Mouse (Mus musculus): ENCODE measurements at regions not wholly inside any gene's neighbourhood (a gene's known extent, or its start where the extent isn't known, plus 50 kb on each side); places are given as distances from the start of the nearest gene placed in this dataset.

DNA sequence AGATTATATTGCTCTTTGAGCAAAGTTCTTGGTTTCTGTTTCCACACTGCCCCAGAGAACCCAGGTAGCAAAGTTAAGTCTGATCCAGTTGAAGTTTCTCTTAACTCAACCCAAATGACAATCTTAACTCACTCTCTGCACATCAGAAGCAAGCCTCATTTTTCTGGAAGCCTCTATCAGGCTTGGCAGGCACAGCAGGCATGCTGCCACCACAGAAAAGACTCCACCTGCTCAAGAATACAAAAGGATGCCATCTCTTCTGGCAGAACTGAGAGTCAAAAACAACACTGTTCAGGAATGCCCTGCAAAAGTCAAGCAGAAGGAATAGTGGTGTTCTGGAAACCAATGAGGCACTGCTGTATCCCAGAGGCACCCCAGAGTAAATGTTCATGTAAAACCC lies 187.7 kb upstream of the Gm26657 start:
- Histone ChIP-seq H3K27ac (replicated peaks; ENCODE audit: low read depth, low read length) (no peak overlapping the region), H3K9ac (replicated peaks; ENCODE audit: low read length) (no peak overlapping the region), H3K27me3 (ENCODE audit: control insufficient read depth, insufficient read depth, low read length) (no peaks in the 10 kb centered on the region), H3K4me3 (replicated peaks; ENCODE audit: low read depth, low read length) (no peak overlapping the region), H3K4me2 (ENCODE audit: low read length) (no peak overlapping the region), H3K36me3 (ENCODE audit: control insufficient read depth, insufficient read depth, low read length) (no peaks in the 10 kb centered on the region), H3K9me3 (ENCODE audit: control insufficient read depth, low read length) (no peaks in the 10 kb centered on the region), H3K4me1 (ENCODE audit: control insufficient read depth, insufficient read depth, low read length) (no peaks in the 10 kb centered on the region)
- no peak for ATAC-seq (ENCODE audit: low FRiP score, low TSS enrichment)
- no peak for DNase-seq

- WGBS: 89% methylated on average over 9 of the region's 9 CpGs
- DNase-seq: no peak
Measured at GRCm38 (mm10) chr4:56533344-56533985, 206.4 kb upstream of the Gm26657 start.

DNA sequence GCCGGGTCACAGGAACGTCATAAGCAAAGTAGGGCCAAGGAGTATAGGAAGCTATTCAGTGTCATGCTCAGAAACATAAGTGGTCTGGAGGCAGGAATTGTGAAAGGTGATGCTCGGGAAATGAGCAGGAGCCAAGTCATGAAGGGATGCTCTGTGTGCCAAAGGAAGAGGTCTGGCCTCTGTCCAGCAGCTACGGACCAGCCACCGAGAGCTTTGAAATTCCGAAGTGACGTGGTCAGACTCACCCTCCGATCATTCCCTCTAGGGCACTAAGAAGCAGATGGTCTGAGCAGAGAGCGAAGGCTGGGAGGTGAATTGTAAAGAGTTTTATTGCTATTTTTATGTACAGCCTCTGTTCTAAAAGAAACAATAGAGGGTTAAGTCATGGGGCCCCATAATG lies 206.9 kb upstream of the Gm26657 start:
- Histone ChIP-seq H3K9me3 (ENCODE audit: control insufficient read depth, low read length) (no peaks in the 10 kb centered on the region), H3K36me3 (ENCODE audit: control insufficient read depth, insufficient read depth, low read length) (no peaks in the 10 kb centered on the region), H3K9ac (replicated peaks; ENCODE audit: low read length) (no peak overlapping the region), H3K4me1 (ENCODE audit: control insufficient read depth, insufficient read depth, low read length) (no peaks in the 10 kb centered on the region), H3K27me3 (ENCODE audit: control insufficient read depth, insufficient read depth, low read length) (no peaks in the 10 kb centered on the region), H3K4me3 (replicated peaks; ENCODE audit: low read depth, low read length) (no peak overlapping the region), H3K27ac (replicated peaks; ENCODE audit: low read depth, low read length) (no peak overlapping the region), H3K4me2 (ENCODE audit: low read length) (no peak overlapping the region)
- ATAC-seq (ENCODE audit: low FRiP score, low TSS enrichment): no peak
- no peak for DNase-seq
- WGBS: 89% methylated on average over 9 of the region's 9 CpGs

More at GRCm38 (mm10) chr4:56533344-56533985, 206.4 kb upstream of the Gm26657 start:
- no peak overlapping the region for H3K9ac ChIP-seq (replicated peaks; ENCODE audit: low read length)
- H3K4me2 ChIP-seq (ENCODE audit: low read length): no peak overlapping the region
- H3K9me3 ChIP-seq (ENCODE audit: control insufficient read depth, low read length): no peaks in the 10 kb centered on the region
- ATAC-seq (ENCODE audit: low FRiP score, low TSS enrichment): no peak
- no peaks in the 10 kb centered on the region for H3K36me3 ChIP-seq (ENCODE audit: control insufficient read depth, insufficient read depth, low read length)
- no peak overlapping the region for H3K27ac ChIP-seq (replicated peaks; ENCODE audit: low read depth, low read length)
- no peak overlapping the region for H3K4me3 ChIP-seq (replicated peaks; ENCODE audit: low read depth, low read length)
- H3K27me3 ChIP-seq (ENCODE audit: control insufficient read depth, insufficient read depth, low read length): no peaks in the 10 kb centered on the region
- no peaks in the 10 kb centered on the region for H3K4me1 ChIP-seq (ENCODE audit: control insufficient read depth, insufficient read depth, low read length)

DNA sequence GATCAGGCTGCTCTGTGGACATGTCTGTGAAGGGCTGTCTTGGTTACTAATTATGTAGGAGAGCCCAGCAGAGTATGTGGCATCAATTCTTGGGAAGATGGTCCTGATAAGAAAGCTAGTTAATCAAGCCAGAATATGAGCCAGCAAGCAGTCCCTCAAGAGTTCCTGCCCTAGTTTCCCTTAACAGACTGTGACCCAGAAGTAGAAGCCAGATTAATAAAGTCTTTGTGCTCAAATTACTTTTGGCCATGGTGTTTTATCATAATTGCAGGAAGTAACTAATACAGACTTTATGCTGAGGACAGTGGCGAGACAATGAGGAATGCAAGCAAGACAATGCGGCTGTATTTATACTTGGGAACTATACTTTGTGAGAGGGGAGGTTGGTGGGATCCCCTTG lies 211.3 kb upstream of the Gm26657 start:
- no peak for DNase-seq
- Histone ChIP-seq H3K36me3 (ENCODE audit: control insufficient read depth, insufficient read depth, low read length) (no peaks in the 10 kb centered on the region), H3K27me3 (ENCODE audit: control insufficient read depth, insufficient read depth, low read length) (no peaks in the 10 kb centered on the region), H3K27ac (replicated peaks; ENCODE audit: low read depth, low read length) (no peak overlapping the region), H3K9ac (replicated peaks; ENCODE audit: low read length) (no peak overlapping the region), H3K4me3 (replicated peaks; ENCODE audit: low read depth, low read length) (no peak overlapping the region), H3K4me2 (ENCODE audit: low read length) (no peak overlapping the region), H3K4me1 (ENCODE audit: control insufficient read depth, insufficient read depth, low read length) (no peaks in the 10 kb centered on the region), H3K9me3 (ENCODE audit: control insufficient read depth, low read length) (no peaks in the 10 kb centered on the region)
- ATAC-seq (ENCODE audit: low FRiP score, low TSS enrichment): no peak
- WGBS: 92% methylated on average over 2 of the region's 2 CpGs

DNA sequence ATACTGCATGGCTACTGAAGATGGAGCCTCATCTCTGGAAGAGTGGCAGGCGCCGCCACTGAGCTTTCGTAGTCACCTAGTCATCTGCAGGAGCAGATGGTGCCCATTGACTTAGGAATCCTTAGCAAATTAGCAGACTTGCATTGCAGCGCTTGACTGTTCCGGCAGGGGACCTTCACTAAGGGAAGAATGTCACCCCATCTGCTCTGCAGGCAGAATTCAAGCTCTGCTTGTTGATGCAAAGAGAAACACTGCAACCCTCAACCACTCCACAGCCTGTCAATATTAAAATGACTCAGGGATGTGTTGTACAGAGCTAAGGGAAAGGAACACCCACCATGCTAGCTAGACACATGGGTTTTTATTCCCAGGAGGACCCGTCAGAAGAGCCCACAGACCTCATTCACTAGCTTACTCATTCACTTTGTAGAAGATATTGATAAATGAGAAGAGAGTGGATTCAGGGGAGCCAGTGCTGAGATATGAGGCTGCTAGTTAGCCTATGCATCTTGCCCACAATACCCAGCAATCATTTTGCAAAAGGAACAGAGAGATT lies 215.4 kb upstream of the Gm26657 start:
- Histone ChIP-seq H3K4me3 (replicated peaks; ENCODE audit: low read depth, low read length) (no peak overlapping the region), H3K27me3 (ENCODE audit: control insufficient read depth, insufficient read depth, low read length) (no peaks in the 10 kb centered on the region), H3K9me3 (ENCODE audit: control insufficient read depth, low read length) (no peaks in the 10 kb centered on the region), H3K27ac (replicated peaks; ENCODE audit: low read depth, low read length) (no peak overlapping the region), H3K9ac (replicated peaks; ENCODE audit: low read length) (no peak overlapping the region), H3K4me1 (ENCODE audit: control insufficient read depth, insufficient read depth, low read length) (no peaks in the 10 kb centered on the region), H3K36me3 (ENCODE audit: control insufficient read depth, insufficient read depth, low read length) (no peaks in the 10 kb centered on the region), H3K4me2 (ENCODE audit: low read length) (no peak overlapping the region)
- no peak for ATAC-seq (ENCODE audit: low FRiP score, low TSS enrichment)
- 88% methylated on average over 6 of the region's 6 CpGs for WGBS
- no peak for DNase-seq

DNA sequence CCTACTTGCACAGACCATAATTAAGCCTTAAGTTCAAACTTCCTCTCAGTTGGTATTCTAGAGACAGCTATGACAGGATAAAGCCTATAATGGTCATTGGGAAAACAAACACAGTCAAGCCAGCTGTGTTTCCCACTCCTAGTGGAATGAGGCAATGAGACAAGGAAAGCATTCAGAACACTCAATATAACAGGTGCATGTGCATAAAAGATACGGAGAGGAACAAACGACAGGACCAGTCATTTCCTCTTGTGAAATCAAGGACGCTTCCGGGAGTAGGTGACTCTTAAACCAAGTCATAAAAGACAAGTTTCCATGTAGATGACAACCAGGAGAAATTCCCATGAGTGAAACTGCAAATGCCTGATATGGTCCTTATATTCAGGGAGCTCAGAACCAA lies 232.1 kb upstream of the Gm26657 start:
- WGBS: 92% methylated on average over 4 of the region's 4 CpGs

DNA sequence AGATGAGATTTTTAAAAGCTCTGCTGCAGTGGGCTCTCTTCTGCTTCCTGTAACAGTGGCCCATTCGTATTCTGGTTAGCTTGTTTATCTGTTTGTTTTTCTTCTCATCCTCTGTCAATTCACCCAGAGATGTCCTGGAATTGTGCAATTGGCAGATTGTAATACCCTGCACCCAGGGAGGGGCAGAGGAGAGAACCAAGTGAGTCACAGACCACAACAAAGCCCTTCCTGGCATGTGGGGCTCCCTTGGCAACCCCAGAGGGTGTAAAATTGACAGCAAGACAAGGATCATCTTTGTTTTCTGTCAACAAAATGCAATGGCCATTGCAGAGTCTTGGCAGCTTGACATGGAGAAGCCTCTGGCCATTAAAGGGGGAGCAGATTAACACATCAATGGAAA lies 233.1 kb upstream of the Gm26657 start:
- no peak overlapping the region for H3K4me2 ChIP-seq (ENCODE audit: low read length)
- 81% methylated on average over 1 of the region's 1 CpGs for WGBS
- H3K9me3 ChIP-seq (ENCODE audit: control insufficient read depth, low read length): no peaks in the 10 kb centered on the region
- H3K27ac ChIP-seq (replicated peaks; ENCODE audit: low read depth, low read length): no peak overlapping the region
- no peak overlapping the region for H3K4me3 ChIP-seq (replicated peaks; ENCODE audit: low read depth, low read length)
- H3K27me3 ChIP-seq (ENCODE audit: control insufficient read depth, insufficient read depth, low read length): no peaks in the 10 kb centered on the region
- ATAC-seq (ENCODE audit: low FRiP score, low TSS enrichment) (no peak), DNase-seq (no peak)
- no peaks in the 10 kb centered on the region for H3K4me1 ChIP-seq (ENCODE audit: control insufficient read depth, insufficient read depth, low read length)
- no peaks in the 10 kb centered on the region for H3K36me3 ChIP-seq (ENCODE audit: control insufficient read depth, insufficient read depth, low read length)
- H3K9ac ChIP-seq (replicated peaks; ENCODE audit: low read length): no peak overlapping the region

More for the DNA sequence above, 232.1 kb upstream of the Gm26657 start:
- no peaks in the 10 kb centered on the region for H3K9me3 ChIP-seq (ENCODE audit: control insufficient read depth, low read length)
- no peak overlapping the region for H3K4me3 ChIP-seq (replicated peaks; ENCODE audit: low read depth, low read length)
- no peaks in the 10 kb centered on the region for H3K36me3 ChIP-seq (ENCODE audit: control insufficient read depth, insufficient read depth, low read length)
- H3K4me2 ChIP-seq (ENCODE audit: low read length): no peak overlapping the region
- H3K4me1 ChIP-seq (ENCODE audit: control insufficient read depth, insufficient read depth, low read length): no peaks in the 10 kb centered on the region
- no peak overlapping the region for H3K9ac ChIP-seq (replicated peaks; ENCODE audit: low read length)
- H3K27ac ChIP-seq (replicated peaks; ENCODE audit: low read depth, low read length): no peak overlapping the region
- DNase-seq (no peak), ATAC-seq (ENCODE audit: low FRiP score, low TSS enrichment) (no peak)
- no peaks in the 10 kb centered on the region for H3K27me3 ChIP-seq (ENCODE audit: control insufficient read depth, insufficient read depth, low read length)

- no peak overlapping the region for H3K9ac ChIP-seq (replicated peaks; ENCODE audit: low read length)
- no peak for DNase-seq
- H3K27ac ChIP-seq (replicated peaks; ENCODE audit: low read depth, low read length): no peak overlapping the region
- H3K27me3 ChIP-seq (ENCODE audit: control insufficient read depth, insufficient read depth, low read length): no peaks in the 10 kb centered on the region
- no peaks in the 10 kb centered on the region for H3K4me1 ChIP-seq (ENCODE audit: control insufficient read depth, insufficient read depth, low read length)
- H3K4me3 ChIP-seq (replicated peaks; ENCODE audit: low read depth, low read length): no peak overlapping the region
- no peak overlapping the region for H3K4me2 ChIP-seq (ENCODE audit: low read length)
- WGBS: 85% methylated on average over 1 of the region's 1 CpGs
- no peaks in the 10 kb centered on the region for H3K9me3 ChIP-seq (ENCODE audit: control insufficient read depth, low read length)
- ATAC-seq (ENCODE audit: low FRiP score, low TSS enrichment): no peak
- no peaks in the 10 kb centered on the region for H3K36me3 ChIP-seq (ENCODE audit: control insufficient read depth, insufficient read depth, low read length)
Measured at GRCm38 (mm10) chr4:56506067-56506466, 233.8 kb upstream of the Gm26657 start.

- peak overlapping the region; percentile 34 for H3K4me2 ChIP-seq (ENCODE audit: low read length)
- WGBS: 29% methylated on average over 16 of the region's 16 CpGs
- DNase-seq (peak; percentile 94), ATAC-seq (ENCODE audit: low FRiP score, low TSS enrichment) (peak; percentile 87)
- H3K27ac ChIP-seq (replicated peaks; ENCODE audit: low read depth, low read length): no peak overlapping the region
- no peak overlapping the region for H3K4me3 ChIP-seq (replicated peaks; ENCODE audit: low read depth, low read length)
- peak overlapping the region; percentile 29; the same call in 1 of the 2 replicates for H3K9ac ChIP-seq (replicated peaks; ENCODE audit: low read length)
- H3K36me3 ChIP-seq (ENCODE audit: control insufficient read depth, insufficient read depth, low read length): no peaks in the 10 kb centered on the region
- H3K9me3 ChIP-seq (ENCODE audit: control insufficient read depth, low read length): no peaks in the 10 kb centered on the region
- no peaks in the 10 kb centered on the region for H3K27me3 ChIP-seq (ENCODE audit: control insufficient read depth, insufficient read depth, low read length)
- 0 out of 2 replicates have a peak, but pooled peaks cover 4% of the 10 kb centered on the region for H3K4me1 ChIP-seq (ENCODE audit: control insufficient read depth, insufficient read depth, low read length)
Measured at GRCm38 (mm10) chr4:56492537-56493221, 247.2 kb upstream of the Gm26657 start.

Measured in midbrain, embryonic 14.5 days (tissue).